8 mouse cellular contexts compared by ENCODE assay signal in the genomic region with DNA sequence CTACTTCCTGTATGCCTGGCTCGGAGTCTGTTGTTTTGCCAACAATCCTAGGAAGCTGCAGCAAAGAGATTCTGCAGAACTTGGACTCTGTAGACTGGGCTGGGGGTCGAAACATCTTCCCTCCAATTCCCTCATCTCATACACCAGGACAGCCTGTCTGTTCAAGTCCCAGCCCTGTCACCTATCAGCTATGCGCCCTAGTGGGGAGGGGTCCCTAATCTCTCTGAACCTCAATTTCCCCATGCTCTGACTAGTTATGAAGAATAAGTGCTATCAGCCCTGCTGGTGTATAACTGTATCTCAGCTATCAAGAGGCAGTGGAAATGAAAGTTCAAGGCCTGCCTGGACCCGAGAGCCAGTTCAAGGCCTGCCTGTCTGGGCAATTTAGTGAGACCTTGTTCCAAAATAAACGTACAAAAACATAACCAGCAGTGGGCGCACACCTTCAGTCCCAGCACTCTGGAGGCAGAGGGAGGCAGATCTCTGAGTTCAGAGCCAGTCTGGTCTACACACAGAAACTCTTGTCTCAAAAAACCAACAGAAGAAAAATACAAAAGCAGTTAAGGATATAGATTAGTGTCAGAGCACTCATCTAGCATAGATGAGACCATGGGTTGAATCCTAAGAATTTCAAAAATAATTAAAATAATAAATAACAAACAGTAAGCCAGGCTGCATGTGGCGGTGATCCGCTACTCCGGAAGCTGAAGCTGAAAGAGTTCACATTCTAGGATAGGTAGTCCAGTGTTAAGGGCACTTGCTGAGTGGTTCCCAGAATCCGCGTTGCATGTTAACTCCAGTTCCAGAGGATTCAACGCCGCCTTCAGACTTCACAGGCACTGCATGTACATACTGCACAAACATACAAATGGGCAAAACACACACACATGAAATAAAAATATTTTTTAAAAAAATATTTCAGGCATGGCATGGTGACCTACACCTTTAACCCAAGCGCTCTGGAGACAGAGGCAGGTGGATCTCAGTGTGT. TPM values are rescaled to one million over a fixed set of nuclear protein-coding genes. Genes with fewer than 3 reads are reported as not detected.
DNase-seq lines count a peak whose midpoint lies in the region; ATAC-seq and TF ChIP-seq lines count a peak whose summit lies in the region.

No protein-coding gene starts in this region.

- no peak for DNase-seq in kidney, adult 8-10 months
- DNase-seq in adrenal gland, postnatal 14 days = peak; percentile 71
- peak; percentile 20 for DNase-seq in liver
- DNase-seq in layer of hippocampus, postnatal 36 days = no peak
- DNase-seq in frontal cortex, postnatal 14 days (ENCODE audit: low spot score in 2 of 2) = no peak

- H3K4me2 ChIP-seq in kidney, embryonic 14.5 days (replicated peaks; ENCODE audit: low read depth, low read length) = peak overlapping the region; percentile 76
- H3K4me2 ChIP-seq in forebrain, embryonic 16.5 days (ENCODE audit: low read length) = peak overlapping the region; percentile 82

- peaks cover 7% of the 10 kb centered on the region; the same call in 1 of the 2 replicates for H3K27me3 ChIP-seq in kidney, embryonic 14.5 days (ENCODE audit: control insufficient read depth, insufficient read depth, low read length)
- H3K27me3 ChIP-seq in forebrain, embryonic 16.5 days (replicated peaks; ENCODE audit: control insufficient read depth, insufficient read depth, low read length) = no peaks in the 10 kb centered on the region
- no peaks in the 10 kb centered on the region; the same call in 1 of the 2 replicates for H3K27me3 ChIP-seq in small intestine, adult 2 months (ENCODE audit: control insufficient read depth, insufficient read depth, low read length)

- H3K4me1 ChIP-seq in kidney, embryonic 14.5 days (ENCODE audit: control insufficient read depth, insufficient read depth, low read length) = no peaks in the 10 kb centered on the region
- H3K4me1 ChIP-seq in forebrain, embryonic 16.5 days (replicated peaks; ENCODE audit: control insufficient read depth, insufficient read depth, low read length) = peaks cover 9% of the 10 kb centered on the region
- H3K4me1 ChIP-seq in small intestine, adult 2 months (ENCODE audit: control insufficient read depth, insufficient read depth, insufficient read length, low read length) = peaks cover 3% of the 10 kb centered on the region; the same call in 1 of the 2 replicates

- no peak for TF ChIP-seq POLR2A in small intestine, adult 2 months (IDR thresholded peaks at IDR 0.05; ENCODE audit: low read depth, low read length)

- H3K4me3 ChIP-seq in kidney, embryonic 14.5 days (ENCODE audit: low read length) = peak overlapping the region; percentile 45
- H3K4me3 ChIP-seq in forebrain, embryonic 16.5 days (replicated peaks; ENCODE audit: low read length) = peak overlapping the region; percentile 44
- H3K4me3 ChIP-seq in small intestine, adult 2 months (ENCODE audit: low read depth, low read length) = peak overlapping the region; percentile 28; the same call in 1 of the 2 replicates

- WGBS in kidney, embryonic 14.5 days = 42% methylated on average over 14 of the region's 14 CpGs
- 46% methylated on average over 14 of the region's 14 CpGs for WGBS in forebrain, embryonic 16.5 days
- 49% methylated on average over 14 of the region's 14 CpGs for WGBS in small intestine, adult 2 months

- peaks cover 20% of the 10 kb centered on the region for H3K36me3 ChIP-seq in kidney, embryonic 14.5 days (ENCODE audit: control insufficient read depth, insufficient read depth, low read length)
- H3K36me3 ChIP-seq in forebrain, embryonic 16.5 days (ENCODE audit: control insufficient read depth, insufficient read depth) = peaks cover 12% of the 10 kb centered on the region
- H3K36me3 ChIP-seq in small intestine, adult 2 months (ENCODE audit: control insufficient read depth, insufficient read depth, low read length) = peaks cover 20% of the 10 kb centered on the region

- peak; percentile 13; the same call in 1 of the 2 replicates for TF ChIP-seq CTCF in small intestine, adult 2 months (IDR thresholded peaks at IDR 0.05; ENCODE audit: extremely low read depth, insufficient read length, insufficient replicate concordance, low read depth, low read length)

- ATAC-seq in kidney, embryonic 14.5 days (ENCODE audit: low FRiP score, low TSS enrichment) = no peak
- no peak for ATAC-seq in forebrain, embryonic 16.5 days

- peak overlapping the region; percentile 52; the same call in 1 of the 2 replicates for H3K9ac ChIP-seq in kidney, embryonic 14.5 days (ENCODE audit: low read depth, low read length)
- H3K9ac ChIP-seq in forebrain, embryonic 16.5 days (replicated peaks; ENCODE audit: low read depth, low read length) = peak overlapping the region; percentile 60

- no peaks in the 10 kb centered on the region for H3K9me3 ChIP-seq in kidney, embryonic 14.5 days (ENCODE audit: control insufficient read depth, low read length)
- H3K9me3 ChIP-seq in forebrain, embryonic 16.5 days (ENCODE audit: control insufficient read depth, low read length) = no peaks in the 10 kb centered on the region

- no peak overlapping the region for H3K27ac ChIP-seq in kidney, embryonic 14.5 days (ENCODE audit: low read depth, low read length)
- no peak overlapping the region for H3K27ac ChIP-seq in forebrain, embryonic 16.5 days (ENCODE audit: low read length)
- H3K27ac ChIP-seq in small intestine, adult 2 months (ENCODE audit: insufficient read depth, low read depth, low read length) = no peak overlapping the region

RNA-seq across cellular contexts. Expression of gene Aifm3, which starts 0.6 kb away (rescaled TPM):
- 0.61 and 1.7 TPM in 2 replicates for polyA plus RNA-seq in kidney, embryonic 14.5 days (2014; fragmentation: Nextera tagmentation; extraction: Ambion mirVana)
- 5.1 and 5.4 TPM in 2 replicates for total RNA-seq in adrenal gland, postnatal 14 days (2021)
- 9.5 and 12.6 TPM in 2 replicates for polyA plus RNA-seq in forebrain, embryonic 16.5 days (2015; fragmentation: Nextera tagmentation; extraction: Ambion mirVana)
- polyA plus RNA-seq in small intestine, adult 2 months (2012; rRNA removed) = 0.60 and 0.67 TPM in 2 replicates
- total RNA-seq in layer of hippocampus, postnatal 36 days (2021) = 100 to 1,000 TPM in 1 of 2 experiments, 10 to 100 TPM in 1; 99.3 to 111 TPM

RNA-seq across cellular contexts. Expression of gene Lztr1, which starts 19.7 kb away (rescaled TPM):
- 57.9 and 81.4 TPM in 2 replicates for polyA plus RNA-seq in kidney, embryonic 14.5 days (2014; fragmentation: Nextera tagmentation; extraction: Ambion mirVana)
- 75.3 and 75.6 TPM in 2 replicates for total RNA-seq in adrenal gland, postnatal 14 days (2021)
- polyA plus RNA-seq in forebrain, embryonic 16.5 days (2015; fragmentation: Nextera tagmentation; extraction: Ambion mirVana) = 130 and 150 TPM in 2 replicates
- 130 and 197 TPM in 2 replicates for polyA plus RNA-seq in small intestine, adult 2 months (2012; rRNA removed)
- total RNA-seq in layer of hippocampus, postnatal 36 days (2021) = 100 to 1,000 TPM; 192 to 199 TPM

RNA-seq across cellular contexts. Expression of gene Crkl, which starts 37.0 kb away (rescaled TPM):
- polyA plus RNA-seq in kidney, embryonic 14.5 days (2014; fragmentation: Nextera tagmentation; extraction: Ambion mirVana) = 59.6 and 77.9 TPM in 2 replicates
- 39.1 and 39.9 TPM in 2 replicates for total RNA-seq in adrenal gland, postnatal 14 days (2021)
- 104 and 122 TPM in 2 replicates for polyA plus RNA-seq in forebrain, embryonic 16.5 days (2015; fragmentation: Nextera tagmentation; extraction: Ambion mirVana)
- 33.5 and 47.3 TPM in 2 replicates for polyA plus RNA-seq in small intestine, adult 2 months (2012; rRNA removed)
- 10 to 100 TPM; 36.7 to 41.0 TPM for total RNA-seq in layer of hippocampus, postnatal 36 days (2021)

RNA-seq across cellular contexts. Expression of gene Thap7, which starts 42.2 kb away (rescaled TPM):
- polyA plus RNA-seq in kidney, embryonic 14.5 days (2014; fragmentation: Nextera tagmentation; extraction: Ambion mirVana) = 49.1 and 51.1 TPM in 2 replicates
- total RNA-seq in adrenal gland, postnatal 14 days (2021) = 29.4 and 33.3 TPM in 2 replicates
- polyA plus RNA-seq in forebrain, embryonic 16.5 days (2015; fragmentation: Nextera tagmentation; extraction: Ambion mirVana) = 66.3 and 66.5 TPM in 2 replicates
- 43.1 and 88.8 TPM in 2 replicates for polyA plus RNA-seq in small intestine, adult 2 months (2012; rRNA removed)
- 10 to 100 TPM; 38.6 to 44.6 TPM for total RNA-seq in layer of hippocampus, postnatal 36 days (2021)

Comparison
In these comparisons a context has a peak if more than half of its experiments do, and no peak if none do; other contexts are left out.
1. DNase-seq: peak in adrenal gland, postnatal 14 days (single experiment) and liver (single experiment); none in kidney, adult 8-10 months (0 of 2), layer of hippocampus, postnatal 36 days (0 of 2) and frontal cortex, postnatal 14 days (0 of 2).
2. Peak in every context shown above with its lines, with median percentiles within 50 percentile points of each other: H3K4me3 ChIP-seq.